Mouse (Mus musculus): ENCODE results near the gene Ap2s1. TPM values are rescaled to one million over a fixed set of nuclear protein-coding genes. Genes with fewer than 3 reads are reported as not detected.

The Ap2s1 gene
- polyA plus RNA-seq, 1 experiment, result 418 TPM

- TF ChIP-seq POLR2A (IDR thresholded peaks at IDR 0.05; ENCODE audit: control insufficient read depth, extremely low read depth, insufficient read depth, low read length, poor library complexity) (no peak), CTCF (IDR thresholded peaks at IDR 0.05; ENCODE audit: borderline replicate concordance, control insufficient read depth, extremely low read depth, insufficient read depth, low read length, poor library complexity) (no peak)
- H3K4me3 ChIP-seq (ENCODE audit: control insufficient read depth, insufficient read depth, low read length), result no peak overlapping the region
- WGBS, result 95% methylated on average over 4 of the region's 4 CpGs
- no peaks in the 10 kb centered on the region for H3K4me1 ChIP-seq (replicated peaks; ENCODE audit: control insufficient read depth, insufficient read depth, low read length)
- H3K27ac ChIP-seq (ENCODE audit: control insufficient read depth, insufficient read depth, low read length), result no peak overlapping the region
- no peak for DNase-seq
- H3K36me3 ChIP-seq (ENCODE audit: control insufficient read depth, insufficient read depth, low read length), result peaks cover 17% of the 10 kb centered on the region; the same call in 1 of the 2 replicates
- no peaks in the 10 kb centered on the region for H3K27me3 ChIP-seq (ENCODE audit: control insufficient read depth, insufficient read depth, low read length)
These were observed 7.2 kb downstream of the Ap2s1 start for GRCm38 (mm10) chr7:16745373-16745772.

GRCm38 (mm10) chr7:16746093-16746492, 7.9 kb downstream of the Ap2s1 start:
- H3K27me3 ChIP-seq (ENCODE audit: control insufficient read depth, insufficient read depth, low read length), result no peaks in the 10 kb centered on the region
- H3K4me3 ChIP-seq (ENCODE audit: control insufficient read depth, insufficient read depth, low read length), result no peak overlapping the region
- H3K27ac ChIP-seq (ENCODE audit: control insufficient read depth, insufficient read depth, low read length), result no peak overlapping the region
- WGBS, result 64% methylated on average over 3 of the region's 3 CpGs
- peaks cover 17% of the 10 kb centered on the region; the same call in 1 of the 2 replicates for H3K36me3 ChIP-seq (ENCODE audit: control insufficient read depth, insufficient read depth, low read length)
- no peak for TF ChIP-seq CTCF (IDR thresholded peaks at IDR 0.05; ENCODE audit: borderline replicate concordance, control insufficient read depth, extremely low read depth, insufficient read depth, low read length, poor library complexity)
- H3K4me1 ChIP-seq (replicated peaks; ENCODE audit: control insufficient read depth, insufficient read depth, low read length), result no peaks in the 10 kb centered on the region
- DNase-seq, result peak; percentile 51

GRCm38 (mm10) chr7:16747656-16748055, 9.4 kb downstream of the Ap2s1 start:
- 98% methylated on average over 6 of the region's 6 CpGs for WGBS
- H3K36me3 ChIP-seq (ENCODE audit: control insufficient read depth, insufficient read depth, low read length), result peaks cover 17% of the 10 kb centered on the region; the same call in 1 of the 2 replicates
- no peak overlapping the region for H3K4me3 ChIP-seq (ENCODE audit: control insufficient read depth, insufficient read depth, low read length)
- no peaks in the 10 kb centered on the region for H3K27me3 ChIP-seq (ENCODE audit: control insufficient read depth, insufficient read depth, low read length)
- DNase-seq, result no peak
- no peaks in the 10 kb centered on the region for H3K4me1 ChIP-seq (replicated peaks; ENCODE audit: control insufficient read depth, insufficient read depth, low read length)
- no peak overlapping the region for H3K27ac ChIP-seq (ENCODE audit: control insufficient read depth, insufficient read depth, low read length)
- TF ChIP-seq CTCF (IDR thresholded peaks at IDR 0.05; ENCODE audit: borderline replicate concordance, control insufficient read depth, extremely low read depth, insufficient read depth, low read length, poor library complexity) (no peak), POLR2A (IDR thresholded peaks at IDR 0.05; ENCODE audit: control insufficient read depth, extremely low read depth, insufficient read depth, low read length, poor library complexity) (no peak)

GRCm38 (mm10) chr7:16752016-16752415, 13.8 kb downstream of the Ap2s1 start:
- TF ChIP-seq POLR2A (IDR thresholded peaks at IDR 0.05; ENCODE audit: control insufficient read depth, extremely low read depth, insufficient read depth, low read length, poor library complexity), result no peak
- no peak for TF ChIP-seq CTCF (IDR thresholded peaks at IDR 0.05; ENCODE audit: borderline replicate concordance, control insufficient read depth, extremely low read depth, insufficient read depth, low read length, poor library complexity)
- 84% methylated on average over 12 of the region's 12 CpGs for WGBS
- DNase-seq, result no peak

GRCm38 (mm10) chr7:16755362-16756017, 17.3 kb downstream of the Ap2s1 start:
- H3K36me3 ChIP-seq (ENCODE audit: control insufficient read depth, insufficient read depth, low read length), result no peaks in the 10 kb centered on the region
- H3K27me3 ChIP-seq (ENCODE audit: control insufficient read depth, insufficient read depth, low read length), result no peaks in the 10 kb centered on the region
- DNase-seq, result no peak
- TF ChIP-seq CTCF (IDR thresholded peaks at IDR 0.05; ENCODE audit: borderline replicate concordance, control insufficient read depth, extremely low read depth, insufficient read depth, low read length, poor library complexity) (no peak), POLR2A (IDR thresholded peaks at IDR 0.05; ENCODE audit: control insufficient read depth, extremely low read depth, insufficient read depth, low read length, poor library complexity) (no peak)
- peaks cover 7% of the 10 kb centered on the region for H3K4me1 ChIP-seq (replicated peaks; ENCODE audit: control insufficient read depth, insufficient read depth, low read length)
- no peak overlapping the region for H3K4me3 ChIP-seq (ENCODE audit: control insufficient read depth, insufficient read depth, low read length)
- WGBS, result 77% methylated on average over 17 of the region's 17 CpGs
- H3K27ac ChIP-seq (ENCODE audit: control insufficient read depth, insufficient read depth, low read length), result no peak overlapping the region

More at GRCm38 (mm10) chr7:16752016-16752415, 13.8 kb downstream of the Ap2s1 start:
- H3K4me1 ChIP-seq (replicated peaks; ENCODE audit: control insufficient read depth, insufficient read depth, low read length), result no peaks in the 10 kb centered on the region
- no peak overlapping the region for H3K4me3 ChIP-seq (ENCODE audit: control insufficient read depth, insufficient read depth, low read length)
- no peak overlapping the region for H3K27ac ChIP-seq (ENCODE audit: control insufficient read depth, insufficient read depth, low read length)
- H3K36me3 ChIP-seq (ENCODE audit: control insufficient read depth, insufficient read depth, low read length), result peaks cover 9% of the 10 kb centered on the region; the same call in 1 of the 2 replicates
- no peaks in the 10 kb centered on the region for H3K27me3 ChIP-seq (ENCODE audit: control insufficient read depth, insufficient read depth, low read length)

GRCm38 (mm10) chr7:16758872-16759574, 20.8 kb downstream of the Ap2s1 start:
- 77% methylated on average over 10 of the region's 11 CpGs for WGBS
- no peak overlapping the region for H3K4me3 ChIP-seq (ENCODE audit: control insufficient read depth, insufficient read depth, low read length)
- TF ChIP-seq CTCF (IDR thresholded peaks at IDR 0.05; ENCODE audit: borderline replicate concordance, control insufficient read depth, extremely low read depth, insufficient read depth, low read length, poor library complexity), result no peak
- TF ChIP-seq POLR2A (IDR thresholded peaks at IDR 0.05; ENCODE audit: control insufficient read depth, extremely low read depth, insufficient read depth, low read length, poor library complexity), result no peak
- H3K36me3 ChIP-seq (ENCODE audit: control insufficient read depth, insufficient read depth, low read length), result no peaks in the 10 kb centered on the region
- peaks cover 20% of the 10 kb centered on the region for H3K4me1 ChIP-seq (replicated peaks; ENCODE audit: control insufficient read depth, insufficient read depth, low read length)
- H3K27ac ChIP-seq (ENCODE audit: control insufficient read depth, insufficient read depth, low read length), result no peak overlapping the region
- no peaks in the 10 kb centered on the region for H3K27me3 ChIP-seq (ENCODE audit: control insufficient read depth, insufficient read depth, low read length)
- DNase-seq, result no peak
